Mouse (Mus musculus): ENCODE results near the gene Iqcj.

DNA sequence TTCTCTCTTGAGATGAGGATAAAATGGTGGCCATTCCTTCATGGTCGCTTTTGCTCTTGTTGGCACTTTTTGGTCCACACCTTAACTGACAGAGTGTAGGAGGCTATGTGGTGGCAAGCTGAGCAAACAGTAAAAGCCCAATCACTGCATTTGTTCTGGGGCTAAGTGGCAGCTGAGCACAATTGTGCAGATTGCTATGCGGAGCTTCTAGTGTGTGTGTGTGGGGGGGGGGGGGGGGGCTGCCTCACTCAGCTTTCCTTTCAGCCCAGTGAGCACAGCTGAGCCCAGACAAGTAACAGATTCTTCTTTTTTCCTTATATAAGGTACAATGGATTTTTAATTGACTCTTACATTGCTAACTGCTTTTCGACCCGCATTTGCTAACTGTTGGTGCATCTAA lies 110.4 kb downstream of the Iqcj start:
- no peak for TF ChIP-seq CHD2 (IDR thresholded peaks at IDR 0.05; ENCODE audit: low read depth, low read length)
- TF ChIP-seq MAFK (IDR thresholded peaks at IDR 0.05; ENCODE audit: insufficient read depth, low read depth, low read length), result no peak
- TF ChIP-seq HCFC1 (IDR thresholded peaks at IDR 0.05; ENCODE audit: borderline replicate concordance, insufficient read depth, low read length), result no peak
